In genomic region chr7:6926731-6926995, GRCm38 (mm10) we compare ENCODE assay signal across 30 mouse cellular contexts.
A peak's percentile ranks its signal among the peaks of the same experiment; 100 is the strongest.
DNase-seq lines count a peak whose midpoint lies in the region; ATAC-seq and TF ChIP-seq lines count a peak whose summit lies in the region.
"Had no signal": no experiment of that assay in that cellular context is flagged by ENCODE, and none has a peak within 500 bp of the region (broad histone marks: within the 10 kb centered on the region; RNA-seq: fewer than 3 reads in every experiment).

No protein-coding gene starts in this region.

- peak; percentile 46; the same call in 1 of the 2 replicates for ATAC-seq in forebrain, embryonic 14.5 days
- no peak for ATAC-seq in midbrain, embryonic 12.5 days (ENCODE audit: low FRiP score, low read depth)
- ATAC-seq: intestine, embryonic 15.5 days; Patski had no signal

- H3K9me3 ChIP-seq in forebrain, embryonic 14.5 days (replicated peaks; ENCODE audit: control insufficient read depth, low read length) = no peaks in the 10 kb centered on the region
- no peaks in the 10 kb centered on the region for H3K9me3 ChIP-seq in midbrain, embryonic 12.5 days
- H3K9me3 ChIP-seq in limb, embryonic 10.5 days (replicated peaks) = no peaks in the 10 kb centered on the region
- H3K9me3 ChIP-seq: embryonic facial prominence, embryonic 12.5 days; G1E; heart, embryonic 15.5 days; intestine, embryonic 15.5 days; neural tube, embryonic 13.5 days had no signal

- peak overlapping the region; percentile 48; the same call in 1 of the 2 replicates for H3K27ac ChIP-seq in layer of hippocampus, adult 2 months
- H3K27ac ChIP-seq in forebrain, embryonic 14.5 days (ENCODE audit: low read depth, low read length) = peak overlapping the region; percentile 68
- H3K27ac ChIP-seq in midbrain, embryonic 12.5 days (replicated peaks) = 0 out of 2 replicates have a peak overlapping the region, but pooled peaks have one; percentile 25
- no peak overlapping the region for H3K27ac ChIP-seq in limb, embryonic 10.5 days
- H3K27ac ChIP-seq: embryonic facial prominence, embryonic 12.5 days; heart, adult 2 months; heart, embryonic 15.5 days; intestine, embryonic 15.5 days; liver, embryonic 14.5 days; neural tube, embryonic 13.5 days had no signal

- DNase-seq in layer of hippocampus, adult 2 months (ENCODE audit: low spot score in 2 of 2) = no peak
- no peak for DNase-seq in layer of hippocampus, postnatal 25 days (ENCODE audit: extremely low spot score in 1 of 2, low spot score in 1 of 2)
- DNase-seq in forebrain, embryonic 14.5 days (ENCODE audit: low spot score) = peak; percentile 57
- DNase-seq in left cerebral cortex, postnatal 4 days = no peak
- DNase-seq in limb, embryonic 10.5 days (ENCODE audit: low spot score) = no peak
- DNase-seq in yolk sac, embryonic 10.5 days (ENCODE audit: low spot score) = no peak
- DNase-seq: adrenal gland, adult 2 months; B cell, adult 2 months; cerebellum, adult 2 months; cerebellum, postnatal 25 days; gastrocnemius, postnatal 36 days; heart, adult 2 months; heart, postnatal 4 days; kidney, adult 9 months; kidney, postnatal 14 days; lung, postnatal 36 days; right cerebral cortex, adult 18-20 months; right cerebral cortex, postnatal 4 days; thymus, postnatal 14 days had no signal

- H3K27me3 ChIP-seq in forebrain, embryonic 14.5 days (replicated peaks; ENCODE audit: control insufficient read depth, insufficient read depth, low read length) = no peaks in the 10 kb centered on the region
- H3K27me3 ChIP-seq in midbrain, embryonic 12.5 days = no peaks in the 10 kb centered on the region
- no peaks in the 10 kb centered on the region for H3K27me3 ChIP-seq in limb, embryonic 10.5 days (ENCODE audit: low read depth, poor library complexity, severe bottlenecking)
- H3K27me3 ChIP-seq: CH12.LX; embryonic facial prominence, embryonic 12.5 days; heart, embryonic 15.5 days; intestine, embryonic 15.5 days; neural tube, embryonic 13.5 days; Patski had no signal

- H3K36me3 ChIP-seq in forebrain, embryonic 14.5 days (ENCODE audit: control insufficient read depth, insufficient read depth, low read length) = no peaks in the 10 kb centered on the region
- no peaks in the 10 kb centered on the region for H3K36me3 ChIP-seq in midbrain, embryonic 12.5 days
- no peaks in the 10 kb centered on the region for H3K36me3 ChIP-seq in limb, embryonic 10.5 days
- H3K36me3 ChIP-seq: embryonic facial prominence, embryonic 12.5 days; G1E; heart, embryonic 15.5 days; intestine, embryonic 15.5 days; neural tube, embryonic 13.5 days had no signal

- no peaks in the 10 kb centered on the region for H3K4me1 ChIP-seq in forebrain, embryonic 14.5 days (ENCODE audit: control insufficient read depth, insufficient read depth, low read length)
- peaks cover 10% of the 10 kb centered on the region for H3K4me1 ChIP-seq in midbrain, embryonic 12.5 days
- peaks cover 3% of the 10 kb centered on the region; the same call in 1 of the 2 replicates for H3K4me1 ChIP-seq in limb, embryonic 10.5 days
- H3K4me1 ChIP-seq: embryonic facial prominence, embryonic 12.5 days; heart, embryonic 15.5 days; intestine, embryonic 15.5 days; neural tube, embryonic 13.5 days had no signal

- H3K4me2 ChIP-seq in forebrain, embryonic 14.5 days (ENCODE audit: low read length) = no peak overlapping the region
- H3K4me2 ChIP-seq in midbrain, embryonic 12.5 days (replicated peaks) = no peak overlapping the region
- H3K4me2 ChIP-seq: embryonic facial prominence, embryonic 12.5 days; heart, embryonic 15.5 days; intestine, embryonic 15.5 days; lung, embryonic 14.5 days; neural tube, embryonic 13.5 days had no signal

- WGBS in forebrain, embryonic 14.5 days = 17% methylated on average over 4 of the region's 4 CpGs
- WGBS in midbrain, embryonic 12.5 days = 45% methylated on average over 4 of the region's 4 CpGs
- 86% methylated on average over 4 of the region's 4 CpGs for WGBS in limb, embryonic 10.5 days

- no peak overlapping the region for H3K4me3 ChIP-seq in layer of hippocampus, adult 2 months
- H3K4me3 ChIP-seq in forebrain, embryonic 14.5 days (ENCODE audit: low read depth, low read length) = no peak overlapping the region
- H3K4me3 ChIP-seq in midbrain, embryonic 12.5 days = no peak overlapping the region
- H3K4me3 ChIP-seq in limb, embryonic 10.5 days = no peak overlapping the region
- H3K4me3 ChIP-seq: embryonic facial prominence, embryonic 12.5 days; heart, adult 2 months; heart, embryonic 15.5 days; intestine, embryonic 15.5 days; myocyte; neural tube, embryonic 13.5 days had no signal

- no peak overlapping the region for H3K9ac ChIP-seq in forebrain, embryonic 14.5 days (ENCODE audit: low read length)
- H3K9ac ChIP-seq in midbrain, embryonic 12.5 days (replicated peaks) = no peak overlapping the region
- H3K9ac ChIP-seq: embryonic facial prominence, embryonic 12.5 days; heart, embryonic 15.5 days; intestine, embryonic 15.5 days; liver, embryonic 14.5 days; lung, embryonic 14.5 days; neural tube, embryonic 13.5 days had no signal

- TF ChIP-seq CTCF in layer of hippocampus, adult 2 months (conservative IDR thresholded peaks at IDR 0.05) = no peak

- intact Hi-C loops in left cerebral cortex, postnatal 4 days (cut with DNase I) = loop anchor here (5.0 kb wide), 1 partner anchor 264 kb away; no protein-coding TSS in a partner anchor
